Mouse (Mus musculus) ES-Bruce4 (cell line): ENCODE data around the gene Ss18l1. TPM values are rescaled to one million over a fixed set of nuclear protein-coding genes. Genes with fewer than 3 reads are reported as not detected.
A peak's percentile ranks its signal among the peaks of the same experiment; 100 is the strongest.

Source experiments
- H3K27ac ChIP-seq: 2 replicates; pipeline ENCODE4 v1.5.1; 2012; ENCODE audit warnings: low read length, inconsistent platforms; ENCODE audit not compliant: insufficient read depth
- H3K27me3 ChIP-seq: 2 replicates; pipeline ENCODE4 v1.6.1; 2012; ENCODE audit warnings: mild to moderate bottlenecking, low read length, inconsistent platforms; ENCODE audit not compliant: control insufficient read depth, poor library complexity, insufficient read depth, severe bottlenecking
- H3K36me3 ChIP-seq: 2 replicates; pipeline ENCODE4 v1.6.1; 2012; ENCODE audit warnings: inconsistent platforms, mild to moderate bottlenecking, low read length, moderate library complexity; ENCODE audit not compliant: control insufficient read depth, poor library complexity, insufficient read depth, severe bottlenecking
- H3K4me1 ChIP-seq: one replicate; pipeline ENCODE4 v1.8.1; 2011; ENCODE audit warnings: low read length; ENCODE audit not compliant: control insufficient read depth, insufficient read depth
- H3K4me3 ChIP-seq: 2 replicates; pipeline ENCODE4 v1.5.1; 2011; ENCODE audit warnings: low read depth, mild to moderate bottlenecking, low read length
- H3K9ac ChIP-seq: 2 replicates; pipeline ENCODE4 v1.6.1; 2012; ENCODE audit warnings: low read depth, mild to moderate bottlenecking, inconsistent platforms; ENCODE audit not compliant: poor library complexity, severe bottlenecking
- H3K9me3 ChIP-seq: replicated peaks from 2 replicates; pipeline ENCODE4 v1.6.1; 2012; ENCODE audit warnings: mild to moderate bottlenecking, low read length, inconsistent platforms; ENCODE audit not compliant: control insufficient read depth, poor library complexity, insufficient read depth, severe bottlenecking
- CTCF ChIP-seq: IDR thresholded peaks from one replicate; pipeline ENCODE4 v1.8.1; 2011; ENCODE audit warnings: low read depth, low read length
- EP300 ChIP-seq: IDR thresholded peaks from 2 replicates; pipeline ENCODE4 v1.6.1; 2011; ENCODE audit warnings: low read depth, low read length; ENCODE audit not compliant: insufficient read depth
- POLR2A ChIP-seq: IDR thresholded peaks from one replicate; pipeline ENCODE4 v1.8.1; 2011; ENCODE audit warnings: low read length; ENCODE audit not compliant: insufficient read depth
- polyA plus RNA-seq: library from polyadenylated mRNA; stranded (reverse); fragments of >200 nt; gene quantifications from 2 replicates; pipeline ENCODE4 v1.2.4, GENCODE M21; 2011; ENCODE audit warnings: low read depth; ENCODE audit not compliant: missing spikeins, insufficient read depth, insufficient read length

Gene Ss18l1
- polyA plus RNA-seq, 1 experiment: 5.1 TPM

DNA sequence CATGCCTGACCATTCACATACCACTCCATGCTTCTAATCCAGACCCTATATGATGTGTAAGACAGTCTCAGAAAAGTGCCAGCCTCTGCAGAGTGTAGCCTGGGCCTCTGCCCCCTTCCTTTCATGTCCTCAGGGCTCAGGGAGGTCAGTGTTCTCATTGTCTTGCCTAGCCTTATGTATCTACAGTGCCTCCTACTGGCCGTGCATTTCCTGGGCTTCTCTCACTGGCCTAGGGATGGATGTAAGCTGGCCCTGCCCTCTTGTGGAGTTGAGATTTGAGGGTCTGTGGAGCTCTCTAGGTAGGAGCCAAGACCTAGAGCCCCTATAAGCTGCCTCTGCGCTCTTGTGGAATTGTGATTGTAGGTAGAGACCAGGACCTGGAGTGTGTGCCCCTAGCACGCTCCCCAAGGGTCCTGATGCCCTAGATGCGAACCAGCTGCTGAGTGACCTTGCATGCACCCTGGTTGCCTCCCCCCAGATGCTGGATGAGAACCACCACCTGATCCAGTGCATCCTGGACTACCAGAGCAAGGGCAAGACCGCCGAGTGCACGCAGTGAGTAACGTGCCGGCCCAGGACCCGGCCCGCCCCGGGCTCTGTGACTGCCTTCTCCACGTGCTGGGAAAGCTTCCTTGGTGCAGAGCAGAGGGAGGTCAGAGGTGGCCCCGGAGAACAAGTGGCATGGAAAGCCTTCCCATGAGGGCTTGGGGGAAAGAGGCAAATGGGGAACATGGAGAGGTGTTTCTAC lies 9.9 kb downstream of the Ss18l1 start:
- TF ChIP-seq EP300: no peak
- peak; percentile 51 for TF ChIP-seq CTCF
- Histone ChIP-seq H3K27ac (no peak overlapping the region), H3K36me3 (no peaks in the 10 kb centered on the region), H3K9me3 (no peaks in the 10 kb centered on the region), H3K27me3 (no peaks in the 10 kb centered on the region), H3K4me3 (no peak overlapping the region), H3K9ac (no peak overlapping the region), H3K4me1 (no peaks in the 10 kb centered on the region)

DNA sequence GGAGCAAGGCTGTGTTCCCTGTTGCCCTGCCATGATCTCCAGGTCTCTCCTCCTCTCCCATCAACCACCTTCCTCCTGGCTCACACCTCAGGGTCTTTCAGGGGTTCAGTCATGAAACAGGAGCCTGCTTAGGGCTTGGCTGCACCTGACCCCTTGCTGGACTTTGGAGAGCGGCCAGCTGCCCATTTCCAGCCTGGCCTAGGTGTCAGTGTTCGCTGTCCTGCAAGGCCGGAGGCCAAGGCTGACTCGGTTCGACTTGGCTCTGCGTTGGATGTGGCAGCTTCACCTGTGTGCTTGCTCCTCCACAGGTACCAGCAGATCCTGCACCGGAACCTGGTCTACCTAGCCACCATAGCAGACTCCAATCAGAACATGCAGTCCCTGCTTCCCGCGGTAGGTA lies 10.7 kb downstream of the Ss18l1 start:
- no peak overlapping the region for H3K9ac ChIP-seq
- no peaks in the 10 kb centered on the region for H3K27me3 ChIP-seq
- H3K9me3 ChIP-seq: no peaks in the 10 kb centered on the region
- H3K36me3 ChIP-seq: no peaks in the 10 kb centered on the region
- no peaks in the 10 kb centered on the region for H3K4me1 ChIP-seq
- H3K4me3 ChIP-seq: no peak overlapping the region
- TF ChIP-seq POLR2A: no peak
- no peak overlapping the region for H3K27ac ChIP-seq

DNA sequence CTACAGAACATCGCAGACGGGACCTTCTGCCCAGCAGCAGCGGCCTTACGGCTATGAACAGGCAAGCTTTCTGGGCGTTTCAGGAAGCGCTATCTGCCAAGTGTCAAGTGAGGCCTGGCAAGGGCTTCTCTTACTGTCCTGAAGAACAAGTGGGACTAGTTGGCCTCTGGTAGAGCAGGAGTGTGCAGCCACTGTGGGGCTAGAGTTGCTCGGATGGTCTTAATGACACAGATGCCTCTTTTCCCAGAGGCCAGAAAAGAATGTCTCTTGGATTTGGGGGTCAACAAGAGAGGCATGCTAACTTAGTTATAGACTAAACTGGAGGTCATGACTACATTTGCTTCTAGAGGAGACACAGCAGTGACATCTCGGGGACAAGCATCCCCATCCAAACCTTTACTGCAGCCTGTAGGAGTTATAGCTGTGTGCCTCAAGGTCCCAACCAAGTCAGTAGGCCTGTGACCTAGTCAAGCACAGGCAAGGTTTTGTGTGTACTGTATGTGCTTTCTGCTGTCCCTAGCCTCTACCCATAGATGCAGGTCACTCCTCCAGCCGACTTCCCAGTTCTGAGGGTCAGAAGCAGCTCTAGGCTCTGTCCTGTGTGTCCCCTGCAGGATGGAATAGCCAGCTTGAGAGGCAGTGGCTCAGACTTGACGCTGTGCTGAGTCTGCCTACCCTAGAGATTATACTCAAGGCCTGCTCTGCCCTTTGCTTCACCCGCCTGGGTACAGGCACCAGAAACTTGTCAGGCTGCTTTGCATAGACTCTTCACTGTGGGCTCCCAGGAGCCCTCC lies 21.2 kb downstream of the Ss18l1 start:
- H3K9me3 ChIP-seq: no peaks in the 10 kb centered on the region
- no peaks in the 10 kb centered on the region for H3K27me3 ChIP-seq
- peaks cover 7% of the 10 kb centered on the region; the same call in 1 of the 2 replicates for H3K36me3 ChIP-seq
- TF ChIP-seq EP300 (no peak), CTCF (no peak), POLR2A (no peak)
- no peak overlapping the region for H3K27ac ChIP-seq
- no peak overlapping the region for H3K9ac ChIP-seq
- no peak overlapping the region for H3K4me3 ChIP-seq
- no peaks in the 10 kb centered on the region for H3K4me1 ChIP-seq

DNA sequence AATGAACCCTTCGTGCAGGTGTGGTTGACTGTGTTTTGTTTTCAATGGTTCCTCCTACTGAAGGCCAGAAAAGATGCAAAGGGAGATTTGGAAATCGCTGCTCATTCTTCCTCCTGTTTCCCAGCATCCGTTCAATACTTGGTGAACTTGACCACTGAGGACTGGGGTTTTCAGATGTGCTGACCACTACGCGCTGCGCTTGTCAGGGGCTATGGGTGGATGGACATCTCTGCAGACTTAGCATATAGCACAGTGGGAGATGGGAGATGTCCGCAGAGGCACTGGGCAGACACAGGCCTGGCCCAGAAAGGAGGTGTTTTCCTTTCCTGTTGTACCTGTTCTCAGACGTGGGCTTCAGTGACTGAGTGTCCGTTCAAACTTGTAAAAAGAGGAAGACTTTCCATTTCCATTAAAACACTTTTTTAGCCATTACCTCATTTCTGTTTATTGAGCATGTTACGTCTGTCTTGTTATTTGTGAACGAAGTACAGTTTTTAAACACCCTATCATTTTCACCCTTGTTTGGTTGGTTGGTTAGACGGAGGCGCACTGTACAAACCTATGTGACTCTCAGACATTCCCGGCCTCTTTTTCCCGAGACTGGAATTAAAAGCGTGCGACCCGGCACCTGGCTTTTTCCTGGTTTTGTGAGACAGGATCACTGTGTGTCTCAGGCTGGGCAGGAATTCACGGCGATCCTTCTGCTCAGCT lies 27.6 kb downstream of the Ss18l1 start:
- Histone ChIP-seq H3K9me3 (no peaks in the 10 kb centered on the region), H3K27me3 (no peaks in the 10 kb centered on the region), H3K27ac (no peak overlapping the region), H3K9ac (peak overlapping the region; percentile 84), H3K4me3 (peak overlapping the region; percentile 99), H3K4me1 (no peaks in the 10 kb centered on the region), H3K36me3 (0 out of 2 replicates have a peak, but pooled peaks cover 2% of the 10 kb centered on the region)
- TF ChIP-seq POLR2A (no peak), EP300 (no peak), CTCF (no peak)

DNA sequence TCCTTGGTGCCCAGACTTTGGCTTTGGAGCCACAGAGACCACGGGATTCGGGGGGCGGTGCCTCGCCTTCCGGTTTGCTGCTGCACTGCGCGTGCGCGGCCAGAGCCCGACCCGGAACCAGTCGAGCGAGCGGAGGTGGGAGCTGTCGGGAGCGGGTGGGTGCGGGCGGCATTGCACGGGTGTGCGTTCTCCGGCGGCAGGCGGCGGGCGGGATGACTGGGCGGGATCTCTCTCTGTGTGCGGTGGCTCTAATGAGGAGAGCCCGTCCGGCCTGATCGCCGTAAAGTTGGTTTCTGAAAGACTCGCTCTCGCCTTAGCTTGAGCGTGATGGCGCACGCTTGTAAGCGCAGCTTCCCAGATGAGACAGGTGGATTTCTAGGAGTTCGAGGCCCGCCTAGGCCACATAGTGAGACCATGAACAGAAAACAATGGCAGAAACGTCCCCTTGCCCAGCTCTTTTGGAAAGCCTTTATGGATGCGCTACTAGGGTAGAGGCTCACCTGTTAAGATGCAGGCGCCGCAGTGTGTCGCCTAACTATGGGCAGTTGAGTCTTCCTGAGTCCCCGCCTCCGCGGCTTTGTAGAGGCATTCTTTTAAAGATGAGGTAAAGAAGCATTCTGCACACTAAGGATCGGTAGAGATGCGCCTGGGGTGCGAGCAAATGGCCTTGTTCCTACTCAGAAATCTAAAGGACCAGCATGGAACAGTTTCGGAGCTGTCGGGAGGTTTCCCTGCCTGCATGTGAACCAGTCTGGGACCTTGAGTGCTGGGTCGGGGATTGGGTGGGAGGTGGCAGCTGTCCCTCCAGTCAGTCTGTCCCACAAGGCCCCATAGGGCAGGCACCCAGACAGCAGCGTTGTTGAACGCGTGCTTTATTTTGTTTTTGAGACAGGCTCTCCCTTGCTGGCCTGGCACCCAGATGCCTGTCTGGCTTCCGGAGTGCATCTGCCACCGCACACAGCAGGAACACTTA lies 28.5 kb downstream of the Ss18l1 start, which contains the start of gene Mtg2:
Gene Mtg2, plus strand, starts transcription at position 108 of the 973 bp plus-strand sequence.
- TF ChIP-seq POLR2A: peak; percentile 81
- no peak for TF ChIP-seq CTCF
- Histone ChIP-seq H3K27me3 (no peaks in the 10 kb centered on the region), H3K9me3 (no peaks in the 10 kb centered on the region), H3K27ac (peak within 1 kb of the TSS; percentile 30; the same call in 1 of the 2 replicates), H3K4me1 (no peaks in the 10 kb centered on the region), H3K4me3 (peak within 1 kb of the TSS; percentile 99), H3K9ac (peak within 1 kb of the TSS; percentile 84), H3K36me3 (0 out of 2 replicates have a peak, but pooled peaks cover 2% of the 10 kb centered on the region)
